Mouse (Mus musculus): ENCODE results near the gene Stoml1.

DNA sequence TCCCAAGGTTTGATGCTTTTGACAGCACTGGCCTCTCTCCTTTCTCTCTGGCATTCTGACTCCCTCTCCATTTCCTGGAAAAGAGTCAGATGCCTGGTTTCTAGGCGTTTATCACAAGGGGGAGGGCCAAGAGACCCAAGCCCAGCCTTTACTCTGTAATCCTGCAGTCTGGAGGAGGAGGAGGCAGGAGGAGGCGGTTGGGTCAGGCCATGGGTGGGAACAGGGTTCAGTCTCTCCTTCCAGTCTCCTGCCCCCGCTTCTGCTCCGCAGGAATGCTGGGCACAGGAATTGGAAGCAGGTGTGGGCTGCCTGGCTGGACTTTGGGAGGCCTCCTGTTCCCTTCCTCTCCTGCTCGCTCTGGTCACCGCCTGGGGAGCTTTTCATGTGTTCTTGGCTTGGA lies 52.7 kb downstream of the Stoml1 start:
- TF ChIP-seq CHD2 (IDR thresholded peaks at IDR 0.05; ENCODE audit: low read depth, low read length) = no peak
- TF ChIP-seq ZC3H11A (IDR thresholded peaks at IDR 0.05; ENCODE audit: borderline replicate concordance, low read depth, low read length) = no peak
- no peak for TF ChIP-seq ZNF384 (IDR thresholded peaks at IDR 0.05; ENCODE audit: low read depth, low read length)
- no peak for TF ChIP-seq MAFK (IDR thresholded peaks at IDR 0.05; ENCODE audit: insufficient read depth, low read depth, low read length)

Measured in ES-E14 (cell line).